Mouse (Mus musculus) cerebellum, adult 2 months (tissue): ENCODE data around the gene Gm13696.

Source experiments
- CTCF ChIP-seq: fragments of 200-500 bp; IDR thresholded peaks from 2 replicates; pipeline ENCODE4 v1.5.1; 2011; ENCODE audit warnings: low read depth, mild to moderate bottlenecking, control low read depth, low read length, moderate library complexity, borderline replicate concordance; ENCODE audit not compliant: insufficient read depth
- POLR2A ChIP-seq: fragments of 200-500 bp; IDR thresholded peaks from 2 replicates; pipeline ENCODE4 v1.6.1; 2011; ENCODE audit warnings: low read length, control low read depth, borderline replicate concordance; ENCODE audit not compliant: insufficient read depth

- TF ChIP-seq POLR2A (no peak), CTCF (no peak)
Observed at GRCm38 (mm10) chr2:83941792-83942191, 31.1 kb upstream of the Gm13696 start.
